Mouse (Mus musculus) lung, postnatal 36 days (tissue): ENCODE measurements around the gene Nrg3.
"Not testable (repeated sequence)": the region's sequence is repeated elsewhere in the genome, so short reads cannot be mapped to it uniquely, and the experiment has no call there.

ENCODE experiments used
- DNase-seq: peaks from one replicate; pipeline ENCODE4 v3.0.0; 2022; ENCODE audit warnings: mixed read lengths

Gene Nrg3

GRCm38 (mm10) chr14:38594297-38594696, 878.6 kb downstream of the Nrg3 start:
- no peak for DNase-seq

DNA sequence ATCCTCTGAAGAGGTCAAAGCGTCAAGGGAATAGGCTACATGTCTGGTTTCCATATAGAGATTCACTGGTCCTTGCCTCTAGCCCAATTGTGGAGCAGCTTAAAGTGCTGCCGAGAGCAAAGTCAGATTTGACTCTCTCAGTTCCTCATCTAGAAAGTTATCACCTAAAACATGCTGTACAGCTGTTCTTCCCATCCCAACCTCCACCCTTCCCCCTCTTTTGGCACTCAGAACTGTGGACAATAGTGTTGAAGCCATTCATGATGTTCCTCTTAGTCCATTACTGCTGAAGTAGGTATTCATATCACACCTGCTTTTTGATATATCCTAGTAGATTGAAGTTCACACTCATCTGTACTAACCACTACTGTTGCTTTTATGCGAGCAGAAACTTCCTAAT, 896.1 kb downstream of the Nrg3 start:
- DNase-seq, result no peak

- DNase-seq, result no peak
Observed at GRCm38 (mm10) chr14:38568184-38568583, 904.7 kb downstream of the Nrg3 start.

DNA sequence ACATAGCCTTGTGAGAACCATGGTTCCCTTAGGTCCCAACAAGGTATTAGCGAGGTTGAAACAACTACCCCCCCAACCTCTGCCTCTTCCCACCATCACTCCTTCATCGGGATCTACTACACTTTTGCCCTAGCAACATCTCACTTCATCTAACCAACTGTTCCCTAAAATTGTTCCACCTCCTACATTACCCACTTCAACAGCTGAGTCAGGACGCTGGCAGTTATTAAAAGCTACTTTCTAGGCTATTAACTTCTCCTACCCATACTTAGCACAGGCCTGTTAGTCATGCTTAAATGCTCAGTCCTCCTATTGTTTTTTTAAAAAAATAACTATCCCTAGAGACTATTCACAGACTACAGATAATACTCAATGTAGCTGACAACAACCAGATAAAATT, 906.7 kb downstream of the Nrg3 start:
- DNase-seq, result no peak

DNA sequence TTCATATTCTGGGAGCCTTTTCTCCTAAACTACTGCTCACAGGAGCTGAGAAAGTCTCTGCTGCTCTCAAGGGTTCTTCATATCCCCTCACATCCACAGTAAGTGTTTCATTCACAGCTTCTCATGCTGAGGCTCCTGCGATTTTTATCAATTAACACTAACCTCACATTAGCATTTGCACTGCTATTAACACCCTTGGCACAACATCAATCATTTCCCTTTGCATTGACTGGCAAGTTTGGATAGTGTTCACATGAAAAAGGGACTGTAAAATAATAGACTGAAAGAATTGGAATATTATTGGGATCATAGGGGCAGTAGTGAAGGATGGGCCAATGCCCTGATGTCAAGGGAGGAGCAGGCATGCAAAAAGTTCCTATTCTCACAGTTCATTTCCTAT, 918.3 kb downstream of the Nrg3 start:
- DNase-seq, result no peak

- no peak for DNase-seq
Observed at GRCm38 (mm10) chr14:38547257-38547656, 925.6 kb downstream of the Nrg3 start.

- DNase-seq, result no peak
Observed at GRCm38 (mm10) chr14:38535181-38535580, 937.7 kb downstream of the Nrg3 start.

GRCm38 (mm10) chr14:38533495-38533894, 939.4 kb downstream of the Nrg3 start:
- no peak for DNase-seq

- DNase-seq, result no peak
Observed at GRCm38 (mm10) chr14:38516232-38516631, 956.7 kb downstream of the Nrg3 start.

GRCm38 (mm10) chr14:38509016-38509415, 963.9 kb downstream of the Nrg3 start:
- DNase-seq, result no peak

GRCm38 (mm10) chr14:38494970-38495369, 977.9 kb downstream of the Nrg3 start:
- no peak for DNase-seq

- no peak for DNase-seq
Observed at GRCm38 (mm10) chr14:38447086-38447485, 1025.8 kb downstream of the Nrg3 start.

DNA sequence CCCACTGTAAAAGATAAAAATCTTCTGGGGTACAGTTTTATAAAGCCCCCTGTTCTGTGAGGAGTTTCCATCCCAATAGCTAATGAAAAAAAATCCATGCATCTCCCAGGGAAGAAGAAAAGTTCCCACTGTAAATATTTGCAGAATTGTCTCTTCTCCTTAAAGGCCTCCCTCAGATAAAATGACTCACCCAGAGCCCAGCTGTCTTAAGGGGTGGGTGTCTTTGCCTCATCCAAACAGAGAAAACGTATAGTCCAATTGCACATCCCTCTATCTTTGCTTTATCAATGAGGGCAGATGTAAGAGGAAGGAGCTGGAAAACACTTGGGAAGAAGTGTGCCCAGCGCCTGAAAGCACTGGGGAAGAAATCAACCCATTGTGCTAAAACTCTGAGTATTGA, 1028.1 kb downstream of the Nrg3 start:
- DNase-seq, result no peak

- no peak for DNase-seq
Observed at GRCm38 (mm10) chr14:38433793-38434589, 1038.9 kb downstream of the Nrg3 start.

- DNase-seq, result no peak
Observed at GRCm38 (mm10) chr14:38374660-38375059, 1098.2 kb downstream of the Nrg3 start.

- no peak for DNase-seq
Observed at GRCm38 (mm10) chr14:38340967-38341366, 1131.9 kb downstream of the Nrg3 start.

- not testable (repeated sequence) for DNase-seq
Observed at GRCm38 (mm10) chr14:38322841-38323240, 1150.0 kb downstream of the Nrg3 start.

GRCm38 (mm10) chr14:38320619-38321340, 1152.1 kb downstream of the Nrg3 start:
- no peak for DNase-seq
